Mouse (Mus musculus) G1E (cell line): ENCODE measurements around the gene Trmt11. TPM values are rescaled to one million over a fixed set of nuclear protein-coding genes. Genes with fewer than 3 reads are reported as not detected.
"Not testable (repeated sequence)": the region's sequence is repeated elsewhere in the genome, so short reads cannot be mapped to it uniquely, and the experiment has no call there.

Source experiments
- ATAC-seq: 2 replicates; pipeline ENCODE4 v1.8.0; 2016; ENCODE audit warnings: mild to moderate bottlenecking; ENCODE audit not compliant: insufficient number of reproducible peaks, poor library complexity, low FRiP score, severe bottlenecking; ENCODE audit errors: extremely low read depth
- DNase-seq: peaks from one replicate; pipeline ENCODE4 v3.0.0; 2012; ENCODE audit warnings: low spot score
- H3K27me3 ChIP-seq: 2 replicates; pipeline ENCODE4 v1.6.1; 2012; ENCODE audit warnings: mild to moderate bottlenecking, low read length, inconsistent platforms; ENCODE audit not compliant: insufficient read depth
- H3K36me3 ChIP-seq: replicated peaks from 2 replicates; pipeline ENCODE3; 2012; ENCODE audit warnings: mild to moderate bottlenecking, inconsistent platforms
- H3K4me1 ChIP-seq: 2 replicates; pipeline ENCODE4 v1.6.1; 2012; ENCODE audit warnings: low read depth, low read length, inconsistent platforms, mixed read lengths; ENCODE audit not compliant: insufficient read depth
- H3K4me3 ChIP-seq: 2 replicates; pipeline ENCODE4 v1.5.1; 2012; ENCODE audit warnings: low read depth, mild to moderate bottlenecking, inconsistent platforms, low read length, moderate library complexity, mixed read lengths
- H3K9me3 ChIP-seq: replicated peaks from 2 replicates; pipeline ENCODE4 v1.6.1; 2012; ENCODE audit warnings: inconsistent platforms
- CTCF ChIP-seq: IDR thresholded peaks from 2 replicates; pipeline ENCODE4 v1.5.1; 2012; ENCODE audit warnings: low read depth, low read length, inconsistent platforms, mixed read lengths
- GATA1 ChIP-seq: IDR thresholded peaks from 2 replicates; pipeline ENCODE4 v1.6.1; 2012; ENCODE audit warnings: borderline replicate concordance, low read length, inconsistent platforms, mixed read lengths
- GATA2 ChIP-seq: IDR thresholded peaks from 2 replicates; pipeline ENCODE4 v1.6.1; 2012; ENCODE audit warnings: low read depth, low read length, inconsistent platforms, borderline replicate concordance
- POLR2AphosphoS5 ChIP-seq: IDR thresholded peaks from 2 replicates; pipeline ENCODE4 v1.6.1; 2012; ENCODE audit warnings: low read depth, low read length, inconsistent platforms; ENCODE audit not compliant: insufficient replicate concordance
- TAL1 ChIP-seq: conservative IDR thresholded peaks from 2 replicates; pipeline ENCODE4 v1.6.1; 2012; ENCODE audit warnings: low read depth, low read length, inconsistent platforms, mixed read lengths
- polyA plus RNA-seq: library from polyadenylated mRNA; stranded (reverse); fragments of >175 nt; gene quantifications from 2 replicates; pipeline ENCODE4 v1.2.3, GENCODE M21; 2012
- total RNA-seq, 2 experiments: library from RNA; stranded (forward) in 1 of 2; stranded (reverse) in 1 of 2; fragments of 200-1000 nt in 1 of 2; fragments of >200 nt in 1 of 2; fragmentation: Nextera tagmentation in 1 of 2; gene quantifications; 2 replicates each; pipeline ENCODE4 v1.2.3; 2014 to 2017

Trmt11 gene
- total and polyA plus RNA-seq, 3 experiments = 2.5 to 44.5 (median 33.9) TPM

DNA sequence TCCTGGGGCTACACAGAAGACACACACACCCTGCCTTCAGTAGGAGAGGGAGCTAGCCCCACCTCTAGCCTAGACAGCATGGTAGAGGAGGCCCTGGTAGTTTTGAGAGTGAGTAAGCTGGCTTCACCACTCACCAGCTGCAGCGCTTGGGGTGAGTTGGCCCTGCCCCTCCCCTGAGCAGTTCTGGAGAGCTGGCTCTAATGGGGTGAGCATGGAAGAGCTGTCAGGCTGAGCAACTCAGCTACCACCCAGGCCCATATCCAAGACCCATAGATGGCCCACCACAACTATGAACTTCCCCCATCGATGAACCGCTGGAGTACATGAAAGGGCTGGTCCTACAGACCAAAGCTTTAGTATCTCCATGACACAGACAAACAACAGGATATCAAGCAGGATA is 35.9 kb downstream of the Trmt11 start:
- H3K4me1 ChIP-seq = no peaks in the 10 kb centered on the region
- DNase-seq (no peak), ATAC-seq (no peak)
- peaks cover 70% of the 10 kb centered on the region for H3K36me3 ChIP-seq
- H3K27me3 ChIP-seq = no peaks in the 10 kb centered on the region
- peaks cover 4% of the 10 kb centered on the region for H3K9me3 ChIP-seq
- H3K4me3 ChIP-seq = no peak overlapping the region
- TF ChIP-seq GATA1 = no peak
- no peak for TF ChIP-seq GATA2
- no peak for TF ChIP-seq POLR2AphosphoS5
- TF ChIP-seq TAL1 = no peak

DNA sequence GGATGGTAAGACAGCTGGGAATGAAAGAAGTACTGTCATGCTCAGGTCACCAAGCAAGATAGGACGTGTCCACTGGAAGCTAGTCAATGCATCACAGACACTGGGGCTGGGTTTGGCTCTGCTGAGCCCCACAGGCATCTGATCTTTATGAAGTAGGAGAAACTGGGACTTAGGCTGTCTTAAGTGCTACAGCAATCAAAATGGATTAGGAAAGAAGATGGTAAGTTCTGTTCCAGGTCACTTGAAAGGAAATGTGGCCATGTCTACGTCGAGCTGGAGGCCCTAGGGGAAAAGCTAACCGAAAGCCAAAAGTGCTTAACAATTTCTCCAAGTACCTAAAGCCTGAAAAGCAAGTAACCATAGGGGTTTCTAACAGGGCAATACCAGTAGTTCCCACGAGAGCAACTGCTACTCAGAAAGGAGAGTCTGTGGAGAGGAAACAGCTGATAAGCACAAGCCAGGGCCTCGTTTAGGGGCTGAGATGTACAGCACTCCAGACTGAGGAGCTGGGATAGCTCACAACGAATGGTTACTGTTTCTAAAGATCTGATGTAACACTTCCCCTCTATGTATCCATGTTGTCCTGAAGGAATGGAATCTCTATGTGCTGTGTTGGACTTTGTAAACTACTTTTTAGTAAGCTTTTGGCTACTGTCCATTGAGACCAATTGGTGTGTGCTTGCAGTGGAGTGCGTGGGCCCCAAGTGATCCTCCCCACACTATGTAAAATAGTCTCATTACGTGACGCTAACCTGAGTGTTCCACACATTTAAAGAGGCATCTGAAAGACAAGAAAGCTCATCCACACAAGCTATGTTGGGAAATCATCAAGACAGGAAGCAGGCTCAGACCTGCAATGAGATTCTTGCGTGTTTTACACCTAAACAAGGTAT is 44.6 kb downstream of the Trmt11 start:
- Histone ChIP-seq H3K36me3 (peaks cover 66% of the 10 kb centered on the region), H3K27me3 (no peaks in the 10 kb centered on the region), H3K4me1 (no peaks in the 10 kb centered on the region; the same call in 1 of the 2 replicates), H3K9me3 (no peaks in the 10 kb centered on the region), H3K4me3 (no peak overlapping the region)
- TF ChIP-seq POLR2AphosphoS5 = no peak
- TF ChIP-seq TAL1 = no peak
- TF ChIP-seq GATA2 = no peak
- no peak for TF ChIP-seq CTCF
- no peak for TF ChIP-seq GATA1
- ATAC-seq (no peak), DNase-seq (no peak)

- no peaks in the 10 kb centered on the region for H3K9me3 ChIP-seq
- peaks cover 59% of the 10 kb centered on the region for H3K36me3 ChIP-seq
- ATAC-seq (no peak), DNase-seq (no peak)
- no peaks in the 10 kb centered on the region for H3K27me3 ChIP-seq
- H3K4me3 ChIP-seq = no peak overlapping the region
- no peaks in the 10 kb centered on the region; the same call in 1 of the 2 replicates for H3K4me1 ChIP-seq
- TF ChIP-seq CTCF (no peak), POLR2AphosphoS5 (no peak), GATA1 (no peak), GATA2 (no peak), TAL1 (no peak)
Measured at GRCm38 (mm10) chr10:30552377-30552776, 48.2 kb downstream of the Trmt11 start.

GRCm38 (mm10) chr10:30549974-30550373 is 50.6 kb downstream of the Trmt11 start:
- TF ChIP-seq GATA2 = no peak
- no peak for TF ChIP-seq CTCF
- TF ChIP-seq GATA1 = no peak
- no peak for TF ChIP-seq TAL1
- no peak for TF ChIP-seq POLR2AphosphoS5
- H3K9me3 ChIP-seq = no peaks in the 10 kb centered on the region
- peaks cover 53% of the 10 kb centered on the region for H3K36me3 ChIP-seq
- H3K4me3 ChIP-seq = no peak overlapping the region
- no peaks in the 10 kb centered on the region for H3K27me3 ChIP-seq
- ATAC-seq = no peak
- DNase-seq = no peak
- H3K4me1 ChIP-seq = no peaks in the 10 kb centered on the region

- Histone ChIP-seq H3K4me1 (no peaks in the 10 kb centered on the region), H3K9me3 (no peaks in the 10 kb centered on the region), H3K27me3 (no peaks in the 10 kb centered on the region), H3K36me3 (peaks cover 79% of the 10 kb centered on the region), H3K4me3 (no peak overlapping the region)
- no peak for TF ChIP-seq POLR2AphosphoS5
- no peak for TF ChIP-seq CTCF
- TF ChIP-seq GATA2 = no peak
- TF ChIP-seq TAL1 = no peak
- TF ChIP-seq GATA1 = no peak
- DNase-seq (no peak), ATAC-seq (no peak)
Measured at GRCm38 (mm10) chr10:30538538-30538815, 62.1 kb downstream of the Trmt11 start.

DNA sequence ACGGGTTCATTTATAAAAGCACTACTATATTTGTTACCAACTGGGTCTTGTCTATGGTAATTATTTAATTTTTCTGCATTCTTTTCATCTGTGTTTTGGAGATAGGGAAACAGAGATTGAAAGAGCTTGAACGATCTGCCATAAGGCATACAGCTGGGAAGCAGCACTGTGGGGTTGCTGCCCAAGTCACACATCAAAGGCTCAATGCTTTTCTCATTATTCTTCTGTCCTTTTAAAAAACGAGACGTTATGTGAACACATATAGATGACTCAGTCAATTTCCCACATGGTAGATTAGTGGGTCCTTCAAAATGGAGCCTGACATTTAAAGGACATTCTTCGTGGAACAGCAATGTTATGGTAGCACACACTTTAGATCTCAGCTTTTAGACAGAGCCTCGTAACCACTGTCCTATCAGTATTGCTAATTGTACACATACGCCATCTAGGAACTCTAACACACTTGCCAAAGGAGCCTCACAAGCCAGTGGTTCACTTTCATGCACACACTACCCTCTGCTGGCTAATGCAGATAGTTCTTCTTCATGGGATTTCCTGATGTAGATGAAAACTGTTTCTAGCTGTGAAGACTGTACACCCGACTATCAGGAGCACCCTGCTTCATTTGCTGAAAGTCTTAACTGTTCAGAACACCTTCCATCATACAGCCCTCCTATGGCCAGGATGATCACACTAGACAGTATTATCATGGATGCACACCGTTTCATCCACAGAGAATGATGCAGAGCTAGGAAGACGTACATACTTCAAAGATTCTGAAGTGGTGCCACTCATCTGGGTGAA is 62.6 kb downstream of the Trmt11 start:
- Histone ChIP-seq H3K9me3 (no peaks in the 10 kb centered on the region), H3K27me3 (no peaks in the 10 kb centered on the region), H3K36me3 (peaks cover 83% of the 10 kb centered on the region), H3K4me1 (no peaks in the 10 kb centered on the region), H3K4me3 (no peak overlapping the region)
- no peak for DNase-seq
- ATAC-seq = no peak
- TF ChIP-seq TAL1 = no peak
- no peak for TF ChIP-seq GATA2
- TF ChIP-seq GATA1 = no peak
- TF ChIP-seq CTCF = no peak
- no peak for TF ChIP-seq POLR2AphosphoS5

DNA sequence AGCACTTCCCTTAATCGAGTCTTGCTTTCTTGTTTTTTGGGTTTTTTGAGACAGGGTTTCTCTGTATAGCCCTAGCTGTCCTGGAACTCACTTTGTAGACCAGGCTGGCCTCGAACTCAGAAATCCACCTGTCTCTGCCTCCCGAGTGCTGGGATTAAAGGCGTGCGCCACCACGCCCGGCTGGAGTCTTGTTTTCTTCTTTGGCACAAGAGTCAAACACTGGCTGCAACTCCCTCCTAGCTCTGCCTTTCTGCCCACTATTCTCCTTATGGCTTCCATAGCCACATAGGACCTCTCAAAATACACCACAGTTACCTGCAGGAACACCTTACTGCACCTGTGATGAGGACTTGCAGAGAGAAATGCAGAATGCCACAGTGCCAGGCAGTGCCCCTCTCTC is 64.6 kb downstream of the Trmt11 start:
- ATAC-seq = not testable (repeated sequence)
- peaks cover 82% of the 10 kb centered on the region for H3K36me3 ChIP-seq

More for the DNA sequence above, 64.6 kb downstream of the Trmt11 start:
- not testable (repeated sequence) for DNase-seq, H3K4me1 ChIP-seq, H3K4me3 ChIP-seq, H3K27me3 ChIP-seq, H3K9me3 ChIP-seq
